Mouse (Mus musculus): ENCODE measurements around the gene Oaf.

The Oaf gene

DNA sequence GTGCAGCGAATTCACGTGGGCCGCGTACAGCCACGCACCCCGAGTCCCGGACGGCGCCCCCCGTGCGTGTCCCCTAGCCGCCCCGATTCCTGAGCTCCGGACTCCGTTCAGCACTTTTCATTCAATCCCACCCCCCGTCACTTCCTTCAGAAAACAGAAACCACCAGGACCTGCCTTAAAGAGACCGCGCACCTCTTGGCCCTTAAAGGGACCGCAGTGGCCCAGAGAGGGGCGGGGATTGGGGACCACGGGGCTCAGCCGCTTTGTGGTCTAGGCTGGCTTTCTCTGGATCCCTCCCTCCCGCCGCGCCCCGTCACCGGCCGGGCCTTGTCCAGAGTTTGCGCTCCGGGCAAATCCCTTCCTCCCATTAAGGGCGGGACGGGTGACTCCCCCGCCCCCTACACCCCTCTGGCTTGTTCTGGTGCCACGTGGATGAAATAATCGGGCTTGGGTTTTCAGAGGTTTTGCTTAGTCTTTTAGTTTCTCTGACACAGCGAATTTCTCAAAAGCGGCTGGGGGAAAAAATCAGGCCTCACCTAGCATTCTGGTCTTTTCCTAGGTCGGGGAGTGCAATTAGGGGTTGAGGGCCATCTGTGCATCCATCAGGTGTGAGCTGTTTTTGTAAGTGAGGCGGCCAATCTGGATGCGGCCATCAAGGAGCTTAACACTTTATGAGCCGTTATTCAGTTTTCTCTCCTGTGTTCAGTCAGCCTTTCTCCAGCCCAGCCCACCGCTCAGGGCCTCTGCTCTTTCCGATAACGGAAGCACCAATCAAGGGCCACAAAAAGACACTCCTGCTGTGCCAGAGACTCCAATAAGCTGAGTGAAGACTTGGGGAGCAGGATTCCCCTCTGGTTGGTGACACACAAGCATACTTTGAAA is at the start of gene Oaf:
Gene Oaf (minus strand): TSS at position 200 of the 882 bp plus-strand sequence.
- in situ Hi-C loops (cut with MboI; ENCODE audit: unreplicated experiment in 2 of 2) = no loop called here

DNA sequence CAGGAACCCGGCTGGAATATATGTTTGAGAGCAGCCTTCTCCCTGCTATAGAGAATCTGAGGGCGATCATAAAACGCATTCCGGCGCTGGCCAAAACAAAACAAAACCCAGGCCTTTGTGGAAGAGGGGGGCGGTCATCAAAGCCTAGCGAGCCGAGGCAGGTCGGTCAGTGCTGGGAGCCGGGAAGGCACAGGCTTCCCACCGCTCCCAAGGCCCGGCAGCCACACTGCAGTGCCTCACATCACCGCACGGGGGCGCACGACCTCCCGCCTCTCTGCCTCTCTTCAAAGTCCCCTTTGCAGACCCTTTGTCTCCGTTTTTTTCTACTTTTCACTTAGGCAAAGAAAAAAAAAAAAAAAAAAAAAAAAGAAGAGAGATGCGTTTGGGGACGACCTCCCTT is 47.2 kb upstream of the Oaf start:
- in situ Hi-C loops (cut with MboI; ENCODE audit: unreplicated experiment in 2 of 2) = loop anchor here (5.0 to 25.0 kb wide), 3 partner anchors 725 to 965 kb away; no protein-coding TSS in a partner anchor

DNA sequence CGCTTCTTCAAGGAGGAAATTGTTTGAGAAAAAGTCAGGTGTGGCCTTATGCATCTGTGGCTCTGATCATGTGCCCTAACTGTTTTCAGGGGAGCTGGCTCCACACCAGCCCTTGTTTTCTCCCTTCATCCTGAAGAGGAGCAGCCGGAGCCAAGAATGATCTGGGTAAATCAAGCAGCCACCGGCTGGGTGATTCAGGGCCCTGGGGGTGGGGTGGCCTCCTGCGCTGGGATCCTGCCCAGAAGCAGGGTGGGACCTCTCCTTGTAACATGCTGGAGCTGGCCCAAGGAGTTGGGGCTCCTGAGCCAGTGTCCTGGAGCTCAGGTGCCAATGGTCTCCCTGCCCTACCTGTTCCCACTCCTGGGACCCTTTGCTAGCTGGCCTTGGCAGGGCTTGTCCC is 45.6 kb upstream of the Oaf start:
- in situ Hi-C loops (cut with MboI; ENCODE audit: unreplicated experiment in 2 of 2) = loop anchor here (5.0 to 25.0 kb wide), 3 partner anchors 723 to 963 kb away; no protein-coding TSS in a partner anchor

DNA sequence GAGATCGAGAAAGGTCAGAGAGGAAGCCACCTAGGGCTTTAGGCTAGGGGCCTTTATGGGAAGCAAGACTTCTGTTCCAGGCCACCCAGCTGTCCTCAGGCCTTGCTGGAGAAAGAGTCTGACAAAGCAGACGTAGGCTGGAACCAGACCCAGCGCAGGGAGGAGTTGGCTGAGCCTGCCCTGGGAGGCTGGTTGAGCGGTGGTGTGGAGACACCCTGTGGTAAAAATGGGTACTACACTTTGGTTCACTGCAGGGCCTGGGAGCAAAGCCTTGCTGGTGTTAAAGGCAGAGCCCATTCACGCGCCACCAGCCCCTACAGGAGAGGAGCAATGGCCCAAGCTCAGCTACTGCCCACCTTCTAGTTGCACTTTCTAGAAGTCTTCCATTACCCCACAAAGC is 44.6 kb upstream of the Oaf start:
- in situ Hi-C loops (cut with MboI; ENCODE audit: unreplicated experiment in 2 of 2) = loop anchor here (5.0 to 25.0 kb wide), 3 partner anchors 282 to 959 kb away; no protein-coding TSS in a partner anchor

DNA sequence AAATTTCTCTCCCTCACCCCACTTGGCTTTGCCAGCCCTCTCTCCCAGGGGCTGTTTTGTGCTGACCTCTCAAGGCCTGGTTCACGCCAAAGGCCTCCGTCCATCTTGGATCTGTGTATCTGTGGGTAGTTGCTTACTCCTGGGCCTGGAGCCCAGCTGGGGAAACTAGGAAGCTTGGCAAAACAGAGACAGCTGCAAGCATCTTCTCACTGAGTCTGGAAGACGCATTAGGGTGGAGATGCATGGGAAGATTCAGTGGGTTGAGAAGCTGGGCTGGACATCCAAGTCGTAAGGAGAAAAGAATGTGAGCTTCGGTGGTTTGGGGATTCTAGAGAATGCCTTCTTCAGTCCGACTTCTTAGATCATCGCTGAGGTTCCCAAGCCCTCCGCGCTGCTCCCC is 34.0 kb upstream of the Oaf start:
- in situ Hi-C loops (cut with MboI; ENCODE audit: unreplicated experiment in 2 of 2) = no loop called here

DNA sequence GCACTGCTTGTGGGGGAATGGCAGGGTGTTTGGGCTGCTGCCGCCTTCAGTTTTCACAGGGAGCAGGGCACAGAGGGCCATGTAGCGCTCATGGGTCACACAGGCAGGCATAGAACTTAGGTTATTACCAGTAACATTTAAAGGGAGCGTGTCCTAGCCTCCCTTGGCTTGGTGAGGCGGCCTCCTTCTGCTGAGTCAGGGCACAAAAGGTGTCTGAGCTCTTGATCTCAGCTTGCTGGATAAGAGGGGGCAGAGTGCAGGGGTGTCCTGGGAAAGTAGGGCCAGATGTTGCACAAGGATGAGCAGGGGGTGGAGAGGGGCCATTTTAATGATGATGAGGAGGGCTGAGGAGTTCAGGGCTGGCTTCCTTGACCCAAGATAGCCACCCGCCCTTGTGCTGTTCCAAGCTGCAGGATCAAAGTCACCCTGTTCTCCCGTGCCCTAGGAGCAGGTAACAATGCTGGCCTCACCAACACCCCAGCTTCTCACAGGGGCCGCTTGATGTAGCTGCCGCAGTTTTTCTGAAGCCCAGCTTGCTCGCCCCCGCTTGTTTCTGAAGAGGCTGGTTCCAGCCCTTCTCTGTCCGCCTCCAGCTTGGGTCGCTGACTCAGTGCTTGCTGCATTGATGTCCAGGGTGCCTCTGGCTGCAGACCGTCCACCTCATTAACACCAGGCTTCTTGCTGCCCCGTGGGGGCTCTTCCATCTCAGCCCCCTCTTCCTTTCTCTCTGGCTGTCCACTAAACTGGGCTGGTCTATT is 32.2 kb upstream of the Oaf start:
- in situ Hi-C loops (cut with MboI; ENCODE audit: unreplicated experiment in 2 of 2) = no loop called here

DNA sequence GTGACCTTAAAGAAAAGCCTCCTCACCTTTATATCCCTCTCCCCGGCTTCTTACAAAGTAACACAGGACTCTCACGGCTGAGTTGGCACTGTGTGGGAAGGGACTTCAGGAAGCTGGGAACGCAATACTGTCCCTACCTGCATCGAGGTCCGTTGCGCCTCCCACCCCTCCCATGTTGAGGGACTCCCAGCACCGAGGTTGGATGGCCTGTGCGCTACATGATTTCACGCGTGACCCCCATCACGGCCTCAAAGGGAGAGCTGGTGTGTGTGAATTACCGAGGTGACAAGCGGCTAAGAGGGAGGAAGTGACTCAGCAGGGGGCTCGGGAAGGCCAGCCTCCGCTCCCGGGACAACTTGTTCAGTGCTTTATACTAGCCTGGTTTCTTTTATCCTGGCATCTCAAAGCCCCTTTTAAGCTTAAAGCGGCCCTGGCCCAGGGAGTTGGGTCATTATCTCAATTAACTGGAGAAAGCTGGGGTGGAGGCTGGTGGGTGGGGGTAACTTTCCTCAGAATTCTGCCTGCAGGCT is 31.1 kb upstream of the Oaf start:
- in situ Hi-C loops (cut with MboI; ENCODE audit: unreplicated experiment in 2 of 2) = no loop called here

DNA sequence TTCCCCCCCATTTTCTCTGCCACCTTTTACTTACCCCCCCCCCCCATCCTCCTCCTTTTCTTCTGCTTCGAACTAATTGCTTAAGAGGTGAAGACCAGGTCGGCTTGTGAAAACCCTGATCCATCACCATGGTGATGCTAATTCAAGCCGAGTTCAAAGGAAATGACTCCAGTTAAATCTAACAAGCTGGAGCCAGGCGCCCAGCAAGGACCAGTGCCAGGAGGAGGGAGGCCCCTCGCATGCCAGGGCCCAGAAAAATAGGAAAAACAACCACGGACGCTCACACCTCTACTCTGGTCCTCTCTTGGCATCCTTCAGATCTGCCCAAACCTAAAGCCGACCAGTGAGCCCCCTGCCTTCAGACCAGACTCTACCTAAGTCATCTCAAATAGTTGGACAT is 29.5 kb upstream of the Oaf start:
- in situ Hi-C loops (cut with MboI; ENCODE audit: unreplicated experiment in 2 of 2) = no loop called here

DNA sequence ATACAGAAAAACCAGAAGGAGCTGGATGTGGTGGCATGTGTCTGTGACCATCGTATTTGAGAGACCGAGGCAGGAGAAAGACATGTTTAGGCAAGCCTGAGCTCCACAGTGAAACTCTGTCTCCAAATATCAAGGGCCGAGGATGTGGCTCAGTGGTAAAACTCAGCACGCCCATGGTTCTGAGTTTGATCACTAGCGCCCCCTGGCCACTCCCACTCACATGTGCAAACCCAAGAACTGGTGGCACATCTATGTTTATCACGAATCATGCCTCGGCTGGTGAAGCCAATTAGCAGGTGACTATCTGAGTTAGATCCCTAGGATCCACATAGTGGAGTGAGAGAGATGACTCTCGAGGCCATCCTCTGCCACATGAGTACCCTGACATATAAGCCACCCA is 27.6 kb upstream of the Oaf start:
- in situ Hi-C loops (cut with MboI; ENCODE audit: unreplicated experiment in 2 of 2) = no loop called here

DNA sequence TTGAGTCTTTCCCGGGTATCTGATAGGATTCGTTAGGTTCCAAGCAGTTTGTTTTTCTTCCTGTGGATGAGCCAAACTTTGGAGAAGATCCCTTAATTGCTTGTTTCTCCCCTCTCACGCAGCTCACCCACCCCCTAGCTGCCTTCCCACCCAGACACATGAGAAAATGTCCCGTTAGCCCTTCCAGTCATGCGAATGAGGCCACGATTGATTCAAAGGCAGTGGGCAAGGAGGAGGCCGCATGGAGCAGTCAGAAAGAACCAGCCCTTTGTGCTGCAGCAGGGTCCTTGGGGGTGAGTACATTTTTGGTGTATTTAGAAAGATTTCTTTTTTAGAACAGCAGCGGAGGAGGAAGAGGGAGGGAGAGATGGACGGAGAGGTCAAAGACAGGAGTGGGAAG is 25.5 kb upstream of the Oaf start:
- in situ Hi-C loops (cut with MboI; ENCODE audit: unreplicated experiment in 2 of 2) = no loop called here

DNA sequence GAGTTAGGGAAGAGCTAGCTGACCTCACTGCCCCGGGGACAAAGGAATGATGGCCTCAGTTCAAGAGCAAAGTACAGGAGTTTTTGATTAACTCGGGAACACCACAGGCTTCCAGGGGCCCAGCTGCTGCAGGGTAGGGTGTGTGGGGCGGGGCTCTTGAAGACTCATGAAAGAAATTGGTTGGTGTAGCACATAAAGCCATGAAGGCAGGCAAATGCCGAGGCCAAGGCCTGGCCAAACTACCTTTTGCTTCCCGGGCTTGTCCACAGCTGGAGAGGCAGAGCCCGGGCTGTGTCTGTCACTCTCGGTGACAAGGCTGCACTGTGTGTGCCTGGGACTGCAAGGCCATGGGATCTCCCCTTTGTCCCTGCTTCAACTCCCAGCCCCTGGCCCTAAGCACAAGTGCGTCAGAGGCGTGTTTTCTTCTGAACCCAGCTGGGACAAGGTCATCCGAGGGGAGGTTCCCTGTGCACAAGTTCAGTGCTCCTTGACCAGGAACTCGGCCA is 24.3 kb upstream of the Oaf start:
- in situ Hi-C loops (cut with MboI; ENCODE audit: unreplicated experiment in 2 of 2) = no loop called here

DNA sequence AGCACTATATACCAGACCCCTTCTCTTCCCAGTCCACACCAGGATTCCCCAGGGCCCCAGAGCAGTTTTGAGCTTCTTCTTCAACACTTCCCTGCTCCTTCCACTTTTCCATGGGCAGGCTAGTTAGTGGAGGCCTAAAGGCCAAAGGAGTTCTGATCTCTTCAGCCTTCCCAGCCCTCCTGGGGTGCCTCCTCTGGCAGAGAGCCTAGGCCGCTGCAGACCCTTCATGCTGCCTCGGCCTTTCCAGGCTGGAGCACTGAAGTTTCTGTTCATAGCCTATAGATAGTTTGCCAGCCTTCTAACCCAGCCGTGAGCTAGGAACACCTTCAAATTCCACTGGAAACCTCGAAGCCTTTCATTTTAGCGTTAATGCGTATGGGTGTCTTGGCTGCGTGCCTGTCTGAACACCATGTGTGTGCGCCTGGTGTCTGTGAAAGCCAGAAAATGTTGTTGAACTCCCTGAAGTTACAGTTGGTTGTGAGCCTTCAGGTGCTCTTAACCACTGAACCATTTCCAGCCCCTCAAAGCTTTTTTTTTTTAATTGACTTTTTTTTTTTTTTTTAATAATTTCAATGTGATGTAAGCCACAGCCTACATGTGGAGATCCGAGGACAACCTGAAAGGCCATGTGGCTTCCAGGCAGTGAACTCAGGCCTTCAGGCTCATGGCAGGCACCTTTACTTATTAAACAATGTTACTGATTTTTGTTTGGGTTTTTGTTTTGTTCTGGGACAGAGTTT is 23.3 kb upstream of the Oaf start:
- in situ Hi-C loops (cut with MboI; ENCODE audit: unreplicated experiment in 2 of 2) = no loop called here

DNA sequence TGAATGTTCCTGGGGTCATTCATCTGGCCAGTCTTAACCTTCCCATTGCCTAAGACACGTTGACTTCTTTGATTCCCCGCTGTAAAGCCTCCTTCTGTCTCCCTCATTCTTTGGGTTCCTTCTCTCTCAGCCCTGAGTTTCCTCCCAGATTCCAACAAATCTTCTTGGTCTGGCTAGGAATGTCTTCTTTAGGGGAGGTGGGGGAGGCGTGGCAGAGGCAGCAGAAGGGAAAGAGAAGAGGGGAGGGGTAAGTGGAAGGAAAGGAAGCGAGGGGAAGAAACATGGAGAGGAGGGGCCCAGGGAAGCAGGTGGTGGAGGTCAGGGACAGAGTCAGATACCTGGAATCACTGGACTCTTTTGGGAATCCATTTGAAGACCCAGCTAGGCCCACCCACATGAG is 22.7 kb upstream of the Oaf start:
- in situ Hi-C loops (cut with MboI; ENCODE audit: unreplicated experiment in 2 of 2) = no loop called here

DNA sequence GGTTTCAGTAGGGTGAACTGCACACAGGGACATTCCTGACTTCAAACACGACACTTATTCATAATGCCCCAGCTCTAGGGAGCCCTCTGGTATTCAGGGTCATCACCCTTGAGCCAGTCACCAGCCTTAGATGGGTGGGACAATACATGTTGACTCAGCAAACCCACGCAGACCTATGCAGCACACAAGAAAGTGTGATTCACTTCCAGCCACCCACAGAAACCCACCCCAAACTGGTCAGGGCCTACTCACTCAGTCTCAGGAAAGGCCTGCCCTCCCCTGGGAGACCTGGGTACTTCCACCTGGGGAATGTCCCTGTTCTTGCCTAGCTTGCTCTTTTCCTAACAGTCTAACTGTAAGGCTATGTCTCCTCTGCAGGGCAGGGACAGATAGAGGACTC is 22.2 kb upstream of the Oaf start:
- in situ Hi-C loops (cut with MboI; ENCODE audit: unreplicated experiment in 2 of 2) = no loop called here

DNA sequence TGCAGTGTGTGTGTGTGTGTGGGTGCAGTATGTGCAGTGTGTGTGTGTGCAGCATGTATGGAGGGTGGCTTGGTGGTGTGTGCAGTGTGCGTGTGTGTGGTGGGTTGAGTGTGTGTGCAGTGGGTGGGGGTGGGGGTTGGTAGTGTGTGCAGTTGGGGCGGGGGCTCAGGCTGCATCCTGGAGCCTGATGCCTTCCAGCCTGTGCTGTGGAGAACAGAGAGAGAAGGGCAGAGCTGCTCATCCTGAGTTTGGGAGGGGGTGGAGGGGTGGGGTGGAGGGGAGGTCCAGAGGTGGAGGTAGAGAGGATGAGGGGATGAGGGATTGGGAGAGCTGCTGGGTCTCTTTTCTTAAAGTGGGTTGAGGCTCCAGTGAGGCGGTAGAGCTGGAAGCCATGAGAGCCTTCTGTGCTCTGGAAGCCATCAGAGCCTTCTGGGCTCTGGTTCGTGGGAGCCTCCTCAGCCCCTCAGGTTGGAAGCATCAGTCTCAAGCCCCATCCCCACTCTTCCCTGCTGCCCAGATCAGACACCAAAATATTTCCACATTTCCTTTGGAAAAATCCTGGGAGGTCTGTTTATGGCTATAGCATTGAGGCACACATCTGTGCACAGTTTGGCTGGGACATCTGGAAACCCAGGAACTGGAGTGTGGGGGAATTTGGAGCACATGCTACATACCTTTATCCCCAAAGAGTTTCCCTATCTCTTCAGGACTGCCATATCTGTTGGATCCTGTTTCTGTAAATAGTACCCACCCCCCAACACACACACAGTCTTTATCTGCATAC is 21.6 kb upstream of the Oaf start:
- in situ Hi-C loops (cut with MboI; ENCODE audit: unreplicated experiment in 2 of 2) = no loop called here

DNA sequence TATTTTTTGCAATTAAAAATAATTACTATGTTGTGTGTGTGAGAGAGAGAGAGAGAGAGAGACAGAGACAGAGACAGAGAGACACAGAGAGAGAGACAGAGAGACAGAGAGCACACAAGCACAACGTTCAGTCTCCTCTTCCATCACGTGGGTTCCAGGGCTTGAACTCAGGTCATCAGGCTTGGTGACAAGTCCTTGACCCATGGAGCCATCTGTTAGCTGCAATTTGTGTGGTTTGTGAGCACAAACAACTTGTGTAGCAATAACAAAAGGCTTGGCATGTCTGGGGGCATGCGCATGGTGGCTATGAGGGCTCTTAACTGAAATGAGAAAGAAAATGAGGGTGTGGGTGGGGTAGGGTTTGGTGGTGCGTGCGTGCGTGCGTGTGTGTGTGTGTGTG is 20.9 kb upstream of the Oaf start:
- in situ Hi-C loops (cut with MboI; ENCODE audit: unreplicated experiment in 2 of 2) = no loop called here

DNA sequence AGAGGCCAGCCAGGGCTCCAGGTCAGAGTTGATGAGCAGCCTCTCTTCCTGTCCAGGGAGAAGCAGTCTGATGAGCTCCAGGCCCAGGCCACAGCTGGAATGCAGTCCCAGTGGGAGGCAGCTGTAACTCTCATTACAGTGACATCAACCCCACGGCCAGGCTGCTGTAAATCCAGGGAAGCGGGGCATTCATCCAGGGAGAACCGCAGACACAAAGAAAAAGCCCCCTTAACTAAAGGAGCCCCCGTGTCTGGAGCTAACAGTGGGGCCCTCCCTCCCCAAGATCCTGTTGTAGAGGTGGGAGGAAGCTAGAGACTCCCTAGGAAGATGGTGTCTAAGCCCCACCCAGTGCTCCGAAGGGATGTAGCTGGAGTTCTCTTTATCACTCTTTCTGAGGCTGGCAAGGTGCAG is 13.6 kb upstream of the Oaf start:
- in situ Hi-C loops (cut with MboI; ENCODE audit: unreplicated experiment in 2 of 2) = no loop called here

DNA sequence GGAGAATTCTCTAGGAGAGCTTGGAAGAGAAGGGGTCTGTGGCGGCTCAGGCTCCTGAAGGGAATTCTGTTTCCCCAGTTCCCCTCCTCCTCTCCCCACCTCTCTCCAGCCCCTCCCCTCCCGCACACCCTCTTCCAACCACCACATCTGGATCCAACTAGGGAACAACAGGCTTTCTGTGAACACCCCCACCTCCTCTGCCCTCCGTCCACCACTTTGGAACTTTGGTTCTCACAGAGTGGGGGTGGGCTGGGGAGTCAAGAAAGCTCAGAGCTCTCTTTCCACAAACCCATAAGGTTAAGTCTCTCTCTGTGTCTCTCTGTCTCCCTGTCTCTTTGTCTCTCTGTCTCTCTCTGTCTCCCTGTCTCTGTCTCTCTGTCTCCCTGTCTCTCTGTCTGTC is 13.1 kb upstream of the Oaf start:
- in situ Hi-C loops (cut with MboI; ENCODE audit: unreplicated experiment in 2 of 2) = no loop called here

DNA sequence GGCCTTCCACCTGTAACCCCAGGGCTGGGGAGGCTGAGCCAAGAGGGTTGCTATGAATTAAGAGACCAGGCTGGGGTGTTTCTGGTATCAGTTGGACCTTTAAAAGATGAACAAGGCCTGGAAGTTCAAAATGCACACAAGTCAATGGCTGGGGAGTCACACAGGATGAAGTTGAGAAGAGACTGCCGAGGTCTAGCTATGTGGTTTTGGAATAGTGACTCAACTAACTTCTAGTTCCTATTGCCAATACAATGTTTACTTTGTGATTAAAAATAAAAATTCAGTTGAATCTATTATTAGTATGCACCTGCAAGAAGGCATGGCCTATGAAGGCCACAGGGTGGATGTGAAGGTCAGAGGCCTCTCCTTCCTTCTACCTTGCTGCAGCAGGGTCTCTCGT is 12.1 kb upstream of the Oaf start:
- in situ Hi-C loops (cut with MboI; ENCODE audit: unreplicated experiment in 2 of 2) = no loop called here

DNA sequence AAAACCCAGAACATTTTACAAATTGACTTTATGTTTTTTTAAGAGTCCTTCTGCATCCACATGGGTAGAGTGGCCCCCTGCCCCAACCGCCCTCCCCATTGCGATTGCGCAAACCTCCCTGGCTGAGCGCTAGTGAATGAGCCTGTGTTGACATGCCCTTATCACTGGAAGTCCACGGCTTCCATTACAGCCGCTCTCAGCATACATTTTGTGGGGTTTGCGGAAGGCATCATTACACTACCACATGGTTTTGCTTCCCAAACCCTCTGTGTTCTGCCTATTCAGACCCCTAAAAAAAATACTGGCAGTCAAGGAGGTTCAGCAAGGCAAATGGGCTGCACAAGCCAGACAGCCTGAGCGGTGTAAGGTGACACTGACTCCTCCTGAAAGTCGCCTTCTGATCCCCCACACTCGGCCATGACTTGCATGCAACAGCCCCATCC is 7.0 kb upstream of the Oaf start:
- in situ Hi-C loops (cut with MboI; ENCODE audit: unreplicated experiment in 2 of 2) = no loop called here
